ENCODE assay signal across 9 mouse cellular contexts in genomic region chr15:8967573-8968228, GRCm38 (mm10). TPM values are rescaled to one million over a fixed set of nuclear protein-coding genes. Genes with fewer than 3 reads are reported as not detected.
DNase-seq lines count a peak whose midpoint lies in the region; ATAC-seq and TF ChIP-seq lines count a peak whose summit lies in the region.
"Had no signal": no experiment of that assay in that cellular context is flagged by ENCODE, and none has a peak within 500 bp of the region (broad histone marks: within the 10 kb centered on the region; RNA-seq: fewer than 3 reads in every experiment).

TSS of gene Ranbp3l (plus strand) at chr15:8967949.

- H3K9me3 ChIP-seq in intestine, embryonic 15.5 days: no peaks in the 10 kb centered on the region
- H3K9me3 ChIP-seq in limb, embryonic 14.5 days (ENCODE audit: control insufficient read depth, low read length): no peaks in the 10 kb centered on the region
- no peaks in the 10 kb centered on the region for H3K9me3 ChIP-seq in neural tube, embryonic 15.5 days (replicated peaks)

- no peaks in the 10 kb centered on the region for H3K36me3 ChIP-seq in intestine, embryonic 15.5 days
- H3K36me3 ChIP-seq in limb, embryonic 14.5 days (ENCODE audit: control insufficient read depth, insufficient read depth, low read length): no peaks in the 10 kb centered on the region
- no peaks in the 10 kb centered on the region for H3K36me3 ChIP-seq in neural tube, embryonic 15.5 days

- peak within 1 kb of the TSS; percentile 31 for H3K9ac ChIP-seq in intestine, embryonic 15.5 days
- H3K9ac ChIP-seq in limb, embryonic 14.5 days (ENCODE audit: low read depth, low read length, severe bottlenecking): no peak within 1 kb of the TSS
- H3K9ac ChIP-seq in neural tube, embryonic 15.5 days (replicated peaks): no peak within 1 kb of the TSS

- 21% methylated on average over 18 of the region's 18 CpGs for WGBS in intestine, embryonic 15.5 days
- 57% methylated on average over 18 of the region's 18 CpGs for WGBS in limb, embryonic 14.5 days
- 57% methylated on average over 18 of the region's 18 CpGs for WGBS in neural tube, embryonic 15.5 days

- peak in 1 of 2 experiments; percentile 13 for DNase-seq in left cerebral cortex, adult 18-20 months (ENCODE audit: low spot score in 2 of 2)
- DNase-seq in left cerebral cortex, adult 11 months (ENCODE audit: low spot score): no peak
- peak; percentile 53 for DNase-seq in cerebellum, adult 9-11 months
- DNase-seq in limb, embryonic 14.5 days (ENCODE audit: low spot score): peak; percentile 9
- no peak for DNase-seq in T-cell, adult 2 months (ENCODE audit: low spot score)
- no peak for DNase-seq in spleen, postnatal 4 days (ENCODE audit: low spot score in 2 of 2)

- no peaks in the 10 kb centered on the region for H3K27me3 ChIP-seq in intestine, embryonic 15.5 days (replicated peaks)
- H3K27me3 ChIP-seq in limb, embryonic 14.5 days (ENCODE audit: control insufficient read depth, insufficient read depth, low read length): no peaks in the 10 kb centered on the region
- no peaks in the 10 kb centered on the region for H3K27me3 ChIP-seq in neural tube, embryonic 15.5 days (replicated peaks)

- H3K4me2 ChIP-seq in intestine, embryonic 15.5 days (replicated peaks): peak within 1 kb of the TSS; percentile 58
- H3K4me2 ChIP-seq in limb, embryonic 14.5 days (replicated peaks; ENCODE audit: low read depth, low read length, severe bottlenecking): peak within 1 kb of the TSS; percentile 33
- H3K4me2 ChIP-seq in neural tube, embryonic 15.5 days: peak within 1 kb of the TSS; percentile 40

- peak within 1 kb of the TSS; percentile 31 for H3K4me3 ChIP-seq in intestine, embryonic 15.5 days (replicated peaks)
- no peak within 1 kb of the TSS for H3K4me3 ChIP-seq in limb, embryonic 14.5 days (replicated peaks; ENCODE audit: low read length)
- H3K4me3 ChIP-seq in neural tube, embryonic 15.5 days (replicated peaks): peak within 1 kb of the TSS; percentile 1

- 0 out of 2 replicates have a peak, but pooled peaks cover 2% of the 10 kb centered on the region for H3K4me1 ChIP-seq in intestine, embryonic 15.5 days (replicated peaks)
- no peaks in the 10 kb centered on the region for H3K4me1 ChIP-seq in limb, embryonic 14.5 days (ENCODE audit: control insufficient read depth, insufficient read depth, low read length)
- H3K4me1 ChIP-seq in neural tube, embryonic 15.5 days: peaks cover 7% of the 10 kb centered on the region; the same call in 1 of the 2 replicates

- ATAC-seq in intestine, embryonic 15.5 days: peak; percentile 82
- 0 out of 2 replicates have a peak, but pooled peaks have one; percentile 26 for ATAC-seq in limb, embryonic 14.5 days (ENCODE audit: low FRiP score, low read depth)
- ATAC-seq in neural tube, embryonic 15.5 days (ENCODE audit: low FRiP score): peak; percentile 56

- peak within 1 kb of the TSS; percentile 19; the same call in 1 of the 2 replicates for H3K27ac ChIP-seq in intestine, embryonic 15.5 days
- 0 out of 2 replicates have a peak within 1 kb of the TSS, but pooled peaks have one; percentile 8 for H3K27ac ChIP-seq in limb, embryonic 14.5 days (replicated peaks; ENCODE audit: low read depth, low read length)
- peak within 1 kb of the TSS; percentile 34; the same call in 1 of the 2 replicates for H3K27ac ChIP-seq in neural tube, embryonic 15.5 days (replicated peaks)

- TF ChIP-seq POLR2A in limb, embryonic 14.5 days (IDR thresholded peaks at IDR 0.05; ENCODE audit: borderline replicate concordance, extremely low read depth, insufficient read depth, insufficient read length): no peak

RNA-seq across cellular contexts. Expression of gene Ranbp3l, which starts in this region (rescaled TPM):
- total RNA-seq in left cerebral cortex, adult 18-20 months (2021): 10 to 100 TPM; 10.4 to 11.1 TPM
- polyA plus RNA-seq in intestine, embryonic 15.5 days (2015; fragmentation: Nextera tagmentation; extraction: Ambion mirVana): 0.38 and 0.41 TPM in 2 replicates
- polyA plus RNA-seq in limb, embryonic 14.5 days (2012; rRNA removed): 0.50 and 0.64 TPM in 2 replicates
- 0.54 and 0.56 TPM in 2 replicates for polyA plus RNA-seq in limb, embryonic 14.5 days (2014; fragmentation: Nextera tagmentation; extraction: Ambion mirVana)
- polyA plus RNA-seq in neural tube, embryonic 15.5 days (2015; fragmentation: Nextera tagmentation; extraction: Ambion mirVana): 3.8 and 5.8 TPM in 2 replicates
- total RNA-seq: adrenal gland, postnatal 36 days had no signal

Comparison
In these comparisons a context has a peak if more than half of its experiments do, and no peak if none do; other contexts are left out.
1. Peak in ATAC-seq, H3K4me3 ChIP-seq, H3K27ac ChIP-seq, H3K9ac ChIP-seq and H3K4me2 ChIP-seq in intestine, embryonic 15.5 days; RNA of the gene not detected or under 1 TPM.
2. Peak in DNase-seq, ATAC-seq, H3K27ac ChIP-seq and H3K4me2 ChIP-seq in limb, embryonic 14.5 days; RNA of the gene not detected or under 1 TPM.
3. ATAC-seq: peak in every context shown above with its lines; median percentile 82 in intestine, embryonic 15.5 days; 56 in neural tube, embryonic 15.5 days; 26 in limb, embryonic 14.5 days.